Mouse (Mus musculus): ENCODE results near the gene F5.
"Not testable (repeated sequence)": the region's sequence is repeated elsewhere in the genome, so short reads cannot be mapped to it uniquely, and the experiment has no call there.

F5 gene

DNA sequence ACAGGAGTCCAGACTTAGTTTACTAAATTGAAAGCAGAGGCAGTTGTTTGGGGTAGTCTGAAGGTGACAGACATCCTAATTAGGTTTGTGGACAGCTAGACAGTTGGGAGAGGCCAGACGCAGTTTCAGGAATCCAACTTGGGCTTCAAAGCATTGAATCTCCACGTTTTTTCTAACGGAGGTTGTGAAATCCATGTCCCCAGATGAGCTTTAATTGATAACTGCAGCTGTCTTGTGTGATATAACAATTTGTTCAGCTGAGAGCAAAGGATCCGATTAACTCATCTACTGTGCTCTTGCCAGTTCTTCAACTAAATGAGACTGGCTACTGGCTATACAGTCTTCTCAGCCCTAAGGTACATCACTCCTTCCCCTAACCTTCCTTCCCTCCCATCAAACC lies 6.9 kb downstream of the F5 start:
- DNase-seq (ENCODE audit: low read depth, low spot score), result no peak

DNA sequence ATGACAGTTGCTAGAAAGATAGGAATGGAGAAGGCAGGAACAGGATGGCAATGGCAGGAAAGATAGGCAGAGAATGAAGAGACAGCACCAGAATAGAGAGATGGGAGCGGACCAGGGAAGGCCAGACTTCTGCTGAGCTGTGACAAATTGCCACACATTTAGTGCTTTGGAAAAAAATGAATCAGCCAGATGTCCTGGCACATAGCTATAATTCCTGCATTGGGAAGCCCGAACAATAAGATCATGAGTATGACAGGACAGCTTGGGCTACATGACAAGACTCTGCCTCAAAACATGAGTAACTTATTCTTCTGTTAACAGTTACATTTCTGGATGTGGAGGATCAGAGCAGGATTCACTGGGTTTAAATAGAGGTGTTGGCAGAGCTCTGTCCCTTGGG lies 8.1 kb downstream of the F5 start:
- DNase-seq (ENCODE audit: low read depth, low spot score), result no peak

DNA sequence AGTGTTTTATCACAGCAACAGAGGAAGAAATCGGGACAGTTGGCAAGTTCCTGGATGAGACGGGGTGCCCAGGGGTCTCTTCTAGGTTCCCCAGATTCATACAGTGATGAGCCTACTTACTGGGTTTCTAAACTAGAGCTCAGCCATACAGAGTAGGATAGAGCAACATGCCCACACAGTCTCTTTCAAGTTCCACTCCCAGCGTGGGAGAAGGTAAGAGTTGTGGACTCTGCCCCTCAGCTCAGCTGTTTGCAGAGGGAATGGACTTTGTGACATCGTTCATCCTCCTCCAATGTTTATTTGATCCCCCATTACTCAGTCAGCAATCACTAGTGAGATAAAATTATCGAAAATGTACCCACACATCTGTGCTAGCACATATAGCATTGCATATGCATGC lies 11.1 kb downstream of the F5 start:
- no peak for DNase-seq (ENCODE audit: low read depth, low spot score)

DNA sequence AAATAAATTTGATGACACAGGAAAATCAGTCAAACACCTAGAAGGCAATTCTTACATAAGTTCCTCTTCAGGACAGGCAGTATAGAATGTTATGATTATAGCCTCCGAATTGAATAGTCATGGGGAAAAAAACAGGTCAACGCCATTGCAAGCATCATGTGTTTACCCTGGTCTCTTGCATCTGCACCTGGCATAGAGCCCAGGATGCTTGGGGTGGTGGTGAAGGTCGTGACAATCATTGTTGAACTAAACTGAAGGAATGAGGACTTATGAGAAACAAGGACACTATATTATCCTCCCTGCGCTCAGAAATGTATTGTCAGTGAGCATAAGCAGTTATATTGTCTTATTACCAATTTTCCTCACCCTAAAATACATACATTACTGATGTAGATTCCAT lies 17.2 kb downstream of the F5 start:
- no peak for DNase-seq (ENCODE audit: low read depth, low spot score)

DNA sequence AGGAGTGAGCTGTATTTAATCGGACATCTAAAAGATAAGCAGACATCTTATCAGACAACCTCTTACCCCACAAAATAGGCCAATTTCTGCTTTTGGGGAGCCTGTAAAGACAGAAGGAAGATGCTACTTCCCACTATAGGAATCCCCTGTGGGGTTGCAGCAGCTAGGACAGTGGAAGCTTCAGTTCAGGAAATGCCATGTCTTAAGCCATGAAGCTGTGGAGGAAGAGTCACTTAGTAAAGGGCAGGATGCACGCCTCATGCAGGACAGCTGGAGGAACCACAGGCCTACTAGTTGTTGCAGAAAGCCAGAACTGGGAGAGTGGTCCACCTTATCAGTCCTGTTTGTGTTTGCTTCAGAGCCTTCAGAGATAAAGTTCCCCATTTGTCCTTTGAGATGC lies 18.8 kb downstream of the F5 start:
- DNase-seq (ENCODE audit: low read depth, low spot score), result no peak

DNA sequence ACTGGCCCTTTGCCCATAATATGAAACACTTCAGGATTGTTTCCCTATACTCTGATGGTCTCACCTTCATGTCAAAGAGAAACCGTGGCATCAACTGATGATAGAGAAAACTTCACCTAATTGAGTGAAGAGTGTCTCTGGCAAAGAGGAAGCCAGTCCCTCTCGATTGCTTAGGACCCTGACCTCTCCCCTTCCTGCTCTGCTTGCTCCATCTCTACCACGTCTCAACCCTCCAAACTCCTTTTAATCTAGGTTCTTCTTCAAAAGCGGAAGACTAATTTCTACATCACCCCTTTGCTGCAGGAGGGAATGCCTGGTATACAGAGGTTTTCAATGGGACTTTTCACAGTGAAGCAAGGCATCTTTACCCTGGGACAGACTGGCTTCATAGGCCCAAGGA lies 21.5 kb downstream of the F5 start:
- no peak for DNase-seq (ENCODE audit: low read depth, low spot score)

DNA sequence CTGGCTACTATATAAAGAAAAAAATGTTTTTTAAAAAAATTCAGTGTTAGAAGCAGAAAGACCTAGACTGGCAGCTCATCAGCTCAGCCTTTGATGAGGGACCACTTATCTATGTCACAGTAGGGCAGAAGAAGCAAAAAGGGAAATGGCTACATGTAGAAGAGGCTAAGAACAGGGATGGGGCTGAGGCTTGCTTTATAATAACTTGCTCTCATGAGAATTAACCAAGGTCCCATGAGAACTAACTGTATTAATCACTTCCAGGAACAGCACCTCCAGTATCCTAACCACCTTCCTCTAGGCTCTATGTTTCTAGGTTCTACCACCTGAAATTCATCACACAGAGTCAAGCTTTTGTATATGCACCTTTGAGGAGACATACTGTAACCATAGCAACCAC lies 25.2 kb downstream of the F5 start:
- DNase-seq (ENCODE audit: low read depth, low spot score), result no peak

DNA sequence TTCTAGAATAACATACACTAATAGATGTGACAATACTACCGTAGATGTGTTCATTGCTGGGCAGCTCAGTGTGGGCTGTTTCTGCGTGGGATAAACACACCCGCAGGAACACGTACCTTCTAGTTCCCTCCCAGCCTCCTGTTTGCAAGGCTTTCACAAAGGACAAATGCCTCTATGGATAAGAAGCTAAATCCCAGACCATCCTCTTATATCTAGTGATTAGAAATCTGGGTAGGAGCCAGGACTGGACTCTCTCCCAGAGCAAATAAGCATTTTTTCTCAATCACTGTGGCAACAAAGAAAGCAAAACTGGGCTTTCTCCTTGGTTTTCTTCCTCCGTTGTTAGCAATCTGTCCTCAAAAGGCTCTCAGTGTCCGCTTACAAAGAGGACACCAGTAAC lies 26.8 kb downstream of the F5 start:
- DNase-seq (ENCODE audit: low read depth, low spot score), result no peak

DNA sequence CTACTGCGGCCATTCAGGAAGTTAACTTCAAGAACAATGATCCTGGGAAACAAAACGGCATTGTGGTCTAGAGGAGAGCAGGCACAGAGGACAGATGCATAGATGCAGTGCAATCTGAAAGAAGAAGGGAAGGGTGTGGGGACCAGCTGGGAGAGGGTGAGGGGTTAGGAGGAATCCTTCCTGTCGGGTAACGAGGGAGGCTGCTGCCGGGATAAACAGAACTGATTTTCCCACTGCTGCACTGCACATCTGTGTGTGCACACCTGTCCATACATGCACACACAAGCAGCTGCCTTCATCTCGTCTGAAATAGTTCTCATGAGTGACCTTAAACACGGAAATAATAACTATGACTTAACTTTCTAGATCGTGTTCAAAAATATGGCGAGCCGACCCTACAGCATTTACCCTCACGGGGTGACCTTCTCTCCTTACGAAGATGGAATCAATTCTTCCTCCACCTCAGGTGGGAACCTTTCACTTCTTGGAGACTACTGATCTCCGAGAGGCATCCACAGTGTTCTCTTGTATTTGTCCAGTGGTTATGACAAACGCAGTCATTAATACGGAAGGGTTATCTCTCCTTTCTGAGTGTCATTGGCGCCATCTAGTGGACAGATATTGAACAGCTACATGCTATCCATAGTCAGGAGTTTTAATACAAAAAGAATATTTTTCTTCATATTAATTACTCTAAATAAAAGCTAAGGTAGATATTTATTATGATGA lies 32.7 kb downstream of the F5 start:
- DNase-seq (ENCODE audit: low read depth, low spot score), result peak; percentile 75

DNA sequence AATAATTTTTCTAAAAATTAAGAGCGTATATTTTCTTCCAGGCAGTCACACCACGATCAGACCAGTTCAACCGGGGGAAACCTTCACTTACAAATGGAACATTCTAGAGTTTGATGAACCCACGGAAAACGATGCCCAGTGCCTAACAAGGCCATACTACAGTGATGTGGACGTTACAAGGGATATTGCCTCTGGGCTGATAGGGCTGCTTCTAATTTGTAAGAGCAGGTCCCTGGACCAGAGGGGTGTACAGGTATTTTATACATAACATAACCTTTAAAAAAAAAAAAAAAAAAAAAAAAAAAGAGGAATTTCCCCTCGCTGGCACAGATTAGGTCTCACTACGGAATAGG lies 33.2 kb downstream of the F5 start:
- no peak for DNase-seq (ENCODE audit: low read depth, low spot score)

DNA sequence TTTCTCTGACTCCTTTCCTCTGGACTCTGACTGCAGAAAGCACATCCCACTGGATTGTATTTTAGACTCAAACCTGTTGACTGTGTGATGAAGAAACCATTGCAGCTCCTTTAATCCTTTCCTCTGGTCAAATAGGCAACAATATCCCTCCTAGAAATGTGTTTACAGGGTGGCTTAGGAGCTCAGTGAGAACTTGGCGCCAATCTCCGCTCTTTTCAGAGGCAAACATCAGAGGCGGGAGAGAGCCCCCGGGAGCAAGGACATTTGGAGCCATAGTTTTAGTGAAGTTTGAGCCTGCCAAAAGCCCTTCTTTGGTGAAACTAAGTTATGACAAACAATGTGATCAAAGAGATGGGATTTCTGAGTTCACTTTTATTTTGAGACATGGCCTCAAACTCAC lies 33.7 kb downstream of the F5 start:
- no peak for DNase-seq (ENCODE audit: low read depth, low spot score)

DNA sequence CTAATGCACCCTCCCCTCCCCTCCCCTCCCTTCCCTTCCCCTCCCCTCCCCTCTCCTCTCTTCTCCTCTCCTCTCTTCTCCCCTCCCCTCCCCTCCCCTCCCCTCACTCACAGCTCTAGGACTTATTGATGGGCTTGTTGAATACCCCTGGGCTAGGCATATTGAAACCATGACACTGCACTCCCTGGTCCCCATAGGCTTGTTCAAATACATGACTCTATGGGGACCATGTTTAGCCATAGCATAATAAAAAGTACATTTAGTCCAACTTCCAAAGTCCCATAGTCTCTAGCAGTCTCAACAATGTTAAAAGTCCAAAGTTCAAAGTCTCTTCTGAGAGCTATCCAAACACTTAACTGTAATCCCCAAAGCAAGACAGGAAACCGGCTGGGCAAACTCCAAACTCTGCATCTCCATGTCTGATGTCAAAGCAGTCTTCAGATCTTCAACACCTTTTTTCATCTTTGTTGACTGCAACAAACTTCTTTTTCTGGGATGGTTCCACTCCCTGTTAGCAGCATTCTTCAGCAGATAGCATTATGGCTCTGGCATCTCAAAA lies 35.4 kb downstream of the F5 start:
- DNase-seq (ENCODE audit: low read depth, low spot score), result no peak

DNA sequence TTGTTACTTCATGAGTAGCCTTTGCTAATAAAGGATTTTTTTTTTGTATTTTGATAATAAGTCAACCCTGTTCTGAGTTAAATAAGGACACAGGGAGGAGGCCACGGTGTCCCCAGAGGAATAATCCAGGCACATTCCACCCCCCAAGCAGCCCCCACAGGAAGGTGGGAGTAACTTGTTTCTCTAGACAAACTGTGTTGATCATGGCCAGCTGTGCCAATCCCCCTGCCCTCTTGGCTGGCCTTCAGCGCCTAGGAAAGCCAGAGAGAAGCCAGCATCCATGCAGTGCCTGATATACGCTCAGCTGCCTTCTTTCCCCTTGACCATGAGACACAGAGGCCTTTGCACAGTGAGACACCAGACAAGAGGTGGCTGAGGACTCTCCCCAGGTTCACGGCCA lies 47.9 kb downstream of the F5 start:
- DNase-seq (ENCODE audit: low read depth, low spot score), result no peak

DNA sequence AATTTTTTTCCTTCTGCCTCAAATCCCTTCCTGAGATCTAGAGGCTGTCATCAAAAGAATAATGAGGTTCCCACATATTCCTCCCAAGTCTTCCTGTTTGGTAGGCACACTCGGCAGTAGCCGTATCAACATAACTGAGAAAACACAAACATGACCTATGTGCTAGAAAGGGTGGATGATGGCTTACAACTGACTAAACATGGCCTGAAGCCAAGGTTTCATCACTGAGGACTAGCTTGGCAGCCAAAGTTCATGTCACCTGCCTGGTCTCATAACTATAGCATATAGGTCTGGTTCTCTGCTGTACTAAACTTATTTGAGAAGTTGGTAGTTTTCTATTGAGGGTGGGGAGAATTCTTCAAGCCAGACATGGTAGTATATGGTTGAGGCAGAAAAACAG lies 56.8 kb downstream of the F5 start:
- no peak for DNase-seq (ENCODE audit: low read depth, low spot score)

DNA sequence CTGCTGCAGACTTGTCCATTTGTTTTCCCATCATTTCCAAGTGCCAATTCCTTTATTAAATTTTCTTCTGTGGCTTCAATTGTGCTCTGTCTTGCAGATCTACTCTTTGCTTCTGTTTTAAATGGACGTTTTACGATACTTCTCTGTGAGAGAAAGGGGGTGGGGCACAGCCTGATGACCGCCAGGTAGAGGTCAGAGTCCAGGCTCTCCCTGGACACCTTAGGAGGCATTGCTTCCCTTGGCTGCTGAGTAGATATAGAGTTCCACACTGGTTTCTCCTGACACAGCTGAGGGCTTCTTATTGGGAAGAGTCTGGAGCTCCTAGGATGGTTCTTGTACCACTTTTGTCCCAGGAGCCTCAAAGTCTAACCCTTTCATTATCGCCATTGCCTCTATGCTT lies 59.3 kb downstream of the F5 start:
- DNase-seq (ENCODE audit: low read depth, low spot score), result no peak

DNA sequence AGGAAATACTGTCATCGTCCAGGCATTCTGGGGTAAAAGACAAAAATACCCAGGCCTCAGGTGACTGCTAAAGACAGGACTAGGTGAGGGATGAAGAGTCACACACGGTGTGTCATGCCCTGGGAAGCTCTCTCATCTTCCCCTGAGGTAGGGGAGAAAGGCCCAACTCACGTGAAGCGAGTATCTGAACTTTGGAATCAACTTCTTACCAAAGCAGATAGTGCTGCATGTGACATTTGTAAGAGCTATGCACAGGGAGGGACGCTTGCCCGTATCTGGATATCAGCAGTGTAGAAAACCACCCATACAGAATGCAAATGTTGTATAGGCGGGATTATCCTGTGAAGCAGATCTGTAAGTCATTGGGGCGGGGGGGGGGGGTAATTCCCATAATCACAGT lies 61.0 kb downstream of the F5 start:
- DNase-seq (ENCODE audit: low read depth, low spot score), result no peak

DNA sequence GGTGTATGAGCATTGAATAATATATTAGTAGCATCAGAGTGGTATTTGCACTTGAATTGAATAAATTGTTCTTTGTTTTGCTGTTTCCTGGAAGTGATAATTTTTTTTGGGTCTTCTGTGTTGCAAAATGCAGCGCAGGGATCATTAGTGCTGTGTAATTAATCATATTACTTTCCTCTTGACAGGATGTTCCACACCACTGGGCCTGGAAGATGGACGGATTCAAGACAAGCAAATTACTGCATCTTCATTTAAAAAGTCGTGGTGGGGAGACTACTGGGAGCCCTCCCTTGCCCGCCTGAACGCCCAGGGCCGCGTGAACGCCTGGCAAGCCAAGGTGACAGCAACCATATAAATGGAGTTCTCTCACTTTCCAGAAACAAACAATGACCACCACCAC lies 62.6 kb downstream of the F5 start:
- no peak for DNase-seq (ENCODE audit: low read depth, low spot score)

DNA sequence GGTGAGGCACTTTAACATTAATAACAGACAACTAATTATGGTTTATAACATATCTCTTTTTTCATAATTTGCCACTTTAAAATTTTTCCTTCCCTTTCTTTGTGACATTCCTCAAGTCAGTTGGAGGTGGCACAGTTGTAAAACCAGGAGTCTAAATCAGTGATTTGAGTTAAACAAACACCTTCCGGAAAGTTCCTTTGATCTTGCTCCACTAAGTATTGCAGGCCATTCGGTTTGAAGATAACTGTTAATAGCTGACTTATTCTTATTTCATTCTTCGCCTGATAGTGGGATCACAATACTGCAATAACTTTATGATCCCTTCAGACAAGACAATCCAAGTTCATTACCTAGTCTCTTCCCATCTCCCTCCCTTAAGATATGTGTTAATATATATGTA lies 63.5 kb downstream of the F5 start:
- DNase-seq (ENCODE audit: low read depth, low spot score), result no peak

DNA sequence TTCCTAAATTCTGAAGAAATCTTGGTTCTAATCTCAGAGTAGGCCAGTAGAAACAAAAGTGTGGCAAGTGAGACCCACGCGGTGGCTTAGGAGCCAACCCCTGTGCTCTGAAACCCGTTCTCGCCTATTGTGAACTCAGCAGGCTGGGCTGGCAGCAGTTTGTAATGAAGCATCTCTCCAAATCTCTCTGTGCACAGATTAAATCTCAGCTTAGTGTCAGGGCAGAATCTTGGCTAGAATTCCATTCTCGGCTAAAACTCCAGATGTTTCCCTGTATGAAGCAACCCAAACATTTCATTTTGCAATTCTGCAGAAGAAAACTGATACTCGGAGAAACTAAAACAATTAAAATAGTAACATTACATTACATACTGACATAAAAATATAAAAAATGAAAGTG lies 63.9 kb downstream of the F5 start:
- no peak for DNase-seq (ENCODE audit: low read depth, low spot score)

DNA sequence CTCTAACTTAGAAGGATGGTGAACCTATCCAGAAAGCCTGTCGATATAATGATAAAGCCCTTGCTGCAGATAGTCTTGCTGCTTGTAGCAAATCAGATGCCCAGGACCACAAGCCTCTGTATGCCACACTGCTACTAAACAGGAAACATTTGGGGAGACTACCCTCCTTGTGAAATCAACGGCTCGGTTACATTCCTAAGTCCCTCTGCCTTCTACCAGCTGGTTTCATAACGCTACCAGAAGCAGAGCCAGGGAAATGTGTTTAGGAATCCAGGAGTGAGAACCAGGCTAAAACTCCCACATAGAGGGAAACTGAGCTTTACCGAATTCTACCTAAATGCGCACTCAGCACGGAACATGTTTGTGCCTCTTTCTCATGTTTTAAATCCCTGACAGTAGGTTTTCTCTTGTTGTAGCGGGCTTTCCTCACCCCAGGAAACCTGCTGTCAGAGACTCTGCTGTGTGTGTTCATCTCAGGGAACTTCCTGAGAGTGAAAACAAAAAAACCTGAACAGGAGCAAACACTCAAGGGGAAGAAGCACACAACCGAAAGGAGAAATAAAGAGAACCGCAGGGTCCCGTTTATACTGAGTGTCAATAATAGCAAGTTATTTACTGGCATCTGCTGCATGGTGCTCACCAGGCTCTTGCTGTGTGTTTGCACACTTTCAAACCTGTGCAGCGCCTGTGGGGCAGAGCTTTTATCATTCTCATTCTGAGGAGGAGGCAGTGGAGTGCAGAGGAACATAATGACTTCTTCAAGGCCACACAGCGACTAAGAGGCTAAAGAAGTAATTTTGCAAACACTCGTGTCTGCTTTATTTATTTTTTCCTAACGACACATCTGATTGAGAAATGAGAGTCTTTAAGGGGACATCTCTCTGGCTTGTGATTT lies 66.4 kb downstream of the F5 start:
- no peak for DNase-seq (ENCODE audit: low read depth, low spot score)

DNA sequence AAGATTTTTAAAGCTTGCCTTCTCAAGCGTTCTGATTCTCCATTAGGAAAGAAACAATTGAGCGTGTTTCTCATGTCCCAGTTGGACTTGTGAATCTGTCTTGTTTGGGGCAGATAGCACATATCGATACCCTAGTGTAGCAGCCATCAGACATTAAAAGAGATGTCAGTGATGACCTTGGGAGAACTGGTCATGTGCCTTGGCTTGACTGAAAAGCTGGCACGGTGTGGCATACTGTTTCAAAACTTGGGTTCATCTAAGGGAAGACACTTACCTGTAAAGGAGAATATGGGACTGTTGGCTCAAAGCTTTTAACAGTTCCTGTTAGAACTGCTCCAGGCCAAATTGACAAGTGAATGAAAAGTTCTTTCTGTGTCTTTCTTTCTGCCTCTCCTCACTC lies 68.6 kb downstream of the F5 start:
- DNase-seq (ENCODE audit: low read depth, low spot score), result no peak

DNA sequence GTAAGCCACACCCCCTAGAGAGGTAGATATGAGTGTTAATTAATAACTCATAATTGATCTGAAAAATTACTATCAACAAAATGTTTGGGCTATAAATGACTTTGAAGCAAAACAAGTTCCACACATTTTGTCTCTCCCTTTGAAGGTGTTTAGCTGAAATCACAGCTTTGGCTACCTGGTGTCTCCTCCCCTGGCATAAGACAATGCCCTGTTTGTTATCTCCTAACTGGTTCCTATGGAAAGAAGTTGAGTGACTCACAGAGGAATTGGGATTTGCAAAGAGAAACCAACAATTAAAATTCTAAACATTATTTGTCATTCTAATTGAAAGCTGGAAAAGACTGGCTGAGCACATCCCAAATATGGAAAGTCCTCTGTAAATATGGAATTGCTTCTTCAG lies 71.5 kb downstream of the F5 start:
- DNase-seq (ENCODE audit: low read depth, low spot score), result no peak

DNA sequence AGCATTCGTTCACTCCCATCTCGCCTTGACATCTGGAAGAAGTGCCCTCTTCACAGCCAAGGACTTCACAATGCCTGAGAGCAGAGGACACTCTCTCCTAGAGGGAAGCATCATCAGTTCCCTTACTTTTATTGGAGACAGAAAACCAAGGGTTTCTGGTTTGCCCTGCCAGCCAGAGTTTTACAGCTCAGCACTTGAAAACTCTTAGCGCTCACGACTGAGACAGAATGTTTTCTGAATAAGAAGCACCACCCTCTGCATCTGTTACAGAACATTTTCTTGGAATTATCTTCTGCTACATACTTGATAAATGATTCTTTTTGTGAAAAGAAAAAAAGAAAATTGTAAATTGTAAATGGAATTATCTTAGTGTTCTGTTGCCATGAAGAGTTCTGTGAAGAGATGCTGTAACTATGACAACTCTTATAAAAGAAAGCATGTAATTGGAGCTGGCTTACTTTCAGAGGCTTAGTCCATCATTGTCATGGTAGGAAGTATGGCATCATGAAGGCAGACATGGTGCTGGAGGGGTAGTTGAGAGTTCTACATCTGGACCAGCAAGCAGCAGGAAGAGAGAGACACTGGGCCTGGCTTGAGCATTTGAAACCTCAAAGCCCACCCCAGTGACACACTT lies 80.4 kb downstream of the F5 start:
- not testable (repeated sequence) for DNase-seq (ENCODE audit: low read depth, low spot score)

All from mesoderm, embryonic 11.5 days (tissue).